Mouse (Mus musculus) fibroblast of lung, adult 2 months (primary cell): ENCODE measurements around the gene Prelp.

ENCODE experiments used
- DNase-seq: peaks from one replicate; pipeline ENCODE4 v3.0.0-alpha.2; 2011; ENCODE audit warnings: low read depth

Gene Prelp

DNA sequence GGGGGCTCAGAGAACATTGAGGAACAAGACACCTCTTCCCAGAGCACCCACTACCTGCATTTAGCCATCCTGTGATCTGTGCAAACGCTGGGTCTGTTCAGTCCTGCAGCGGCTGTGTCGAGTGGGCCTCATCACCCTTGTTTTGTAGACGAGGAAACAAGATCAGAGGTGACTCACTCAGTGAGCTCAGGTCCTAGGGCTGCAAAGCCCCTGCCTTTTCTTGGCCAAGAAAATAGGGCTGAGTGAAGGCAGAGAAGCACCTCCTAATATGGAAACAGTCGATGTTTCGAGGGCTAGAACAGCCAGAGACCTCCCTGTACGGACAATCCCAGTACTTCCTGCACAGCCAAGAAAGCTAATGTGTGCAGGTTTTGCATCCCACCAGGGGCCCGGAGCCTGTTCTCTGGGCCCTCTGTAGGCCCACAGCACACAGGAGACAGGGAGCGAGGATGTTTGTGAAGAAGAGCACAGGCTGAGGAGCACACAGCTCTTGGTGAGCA is 22.1 kb downstream of the Prelp start:
- no peak for DNase-seq

DNA sequence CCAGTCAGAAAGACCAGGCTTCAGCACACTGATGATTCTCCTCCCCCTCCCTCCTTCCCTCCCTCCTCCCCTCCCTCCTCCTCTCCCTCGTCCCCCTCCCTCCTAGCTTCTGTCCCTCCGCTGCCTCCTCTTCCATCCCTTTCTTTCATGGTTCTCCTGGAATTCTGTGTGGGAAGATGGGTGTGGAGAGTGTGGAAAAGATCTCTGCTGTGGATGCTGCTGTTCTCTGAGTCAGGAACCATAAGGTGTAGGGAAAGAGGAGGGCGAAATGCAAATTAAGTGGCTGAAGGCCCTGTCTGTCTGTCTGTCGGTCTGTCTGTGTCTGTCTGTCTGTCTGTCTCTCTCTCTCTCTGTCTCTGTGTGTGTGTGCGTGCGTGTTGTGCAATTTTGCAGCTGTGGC is 23.9 kb downstream of the Prelp start:
- no peak for DNase-seq

DNA sequence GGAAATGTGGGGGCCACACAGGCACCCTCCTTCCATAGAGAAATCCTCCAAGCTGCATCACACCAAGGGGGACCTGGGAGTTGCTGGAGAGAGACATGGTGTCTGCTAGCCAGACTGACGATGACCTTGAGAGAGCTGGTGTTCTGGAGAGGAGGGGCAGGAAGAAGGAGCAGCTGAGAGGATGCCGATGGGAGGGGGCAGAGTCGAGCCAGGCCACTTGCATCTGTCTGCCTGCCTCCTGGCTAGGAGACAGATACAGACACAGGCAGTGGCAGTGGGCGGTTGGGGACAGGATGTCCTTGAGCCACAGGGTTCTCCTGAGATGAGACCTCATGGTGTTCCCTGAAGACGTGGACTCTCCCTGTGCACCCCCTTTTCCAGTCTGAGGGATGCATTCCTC is 29.7 kb downstream of the Prelp start:
- no peak for DNase-seq

DNA sequence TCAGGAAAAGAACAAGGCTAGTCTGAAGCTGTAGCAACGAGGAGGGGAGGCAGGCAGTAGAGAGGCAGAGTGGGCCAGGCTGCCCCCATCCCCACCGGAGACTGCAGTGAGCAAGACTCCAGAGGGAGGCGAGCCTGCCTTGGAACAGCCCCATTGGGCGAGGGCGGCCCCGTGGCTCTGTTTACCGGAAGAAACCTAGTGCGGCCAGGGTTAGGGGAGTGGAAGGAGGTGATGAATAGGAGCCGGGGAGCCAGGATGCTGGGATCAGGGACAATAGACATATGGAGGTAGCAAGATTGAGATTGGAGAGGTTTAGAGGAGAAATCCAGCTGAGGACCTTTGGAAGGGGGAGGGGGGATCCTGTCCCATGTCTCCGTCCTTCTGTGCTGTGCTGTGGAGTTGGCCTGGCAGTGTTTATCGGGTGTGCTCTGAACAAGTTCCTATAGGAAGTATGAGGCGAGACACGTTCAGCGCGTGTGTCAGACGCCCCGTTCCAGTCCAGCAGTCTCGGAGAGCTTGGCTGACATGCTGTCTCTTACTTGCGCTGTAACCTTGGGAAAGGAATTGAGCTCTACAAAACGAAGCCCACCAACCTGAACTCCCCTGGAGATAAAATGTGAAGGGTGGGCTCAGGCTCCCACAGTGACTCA is 31.1 kb downstream of the Prelp start:
- no peak for DNase-seq

DNA sequence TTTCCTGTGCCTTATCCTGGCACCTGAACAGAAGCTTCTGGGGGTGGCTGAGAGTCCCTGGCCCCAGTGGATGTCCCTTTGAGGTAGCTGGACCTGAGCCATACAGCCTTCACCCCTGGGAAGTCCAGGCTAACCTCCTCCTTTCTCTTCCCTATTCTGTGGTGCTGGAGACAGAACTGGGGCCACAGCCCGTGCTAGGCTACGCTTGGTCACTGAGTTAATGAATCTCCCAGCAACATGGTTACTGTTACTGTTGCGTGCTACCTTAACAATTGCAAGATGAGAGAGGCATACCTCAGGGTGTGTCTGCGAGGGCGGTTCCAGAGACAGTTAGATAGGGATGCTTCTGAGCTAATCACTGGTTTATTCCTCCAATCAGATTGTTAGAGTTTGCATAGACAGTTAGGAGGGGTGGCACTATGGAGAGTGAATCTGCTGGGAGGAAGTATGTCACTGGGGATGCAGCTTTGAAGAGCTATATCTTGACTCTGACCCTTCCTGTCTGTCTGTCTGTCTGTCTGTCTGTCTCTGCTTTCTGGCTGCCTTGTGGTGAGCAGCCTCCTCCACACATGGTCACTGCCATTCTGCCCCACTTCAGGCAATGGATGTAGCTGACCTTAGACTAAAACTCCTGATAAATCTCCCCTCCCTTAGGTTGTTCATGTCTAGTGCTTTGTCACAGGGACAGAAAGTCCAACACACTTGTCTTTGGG is 33.5 kb downstream of the Prelp start:
- no peak for DNase-seq

DNA sequence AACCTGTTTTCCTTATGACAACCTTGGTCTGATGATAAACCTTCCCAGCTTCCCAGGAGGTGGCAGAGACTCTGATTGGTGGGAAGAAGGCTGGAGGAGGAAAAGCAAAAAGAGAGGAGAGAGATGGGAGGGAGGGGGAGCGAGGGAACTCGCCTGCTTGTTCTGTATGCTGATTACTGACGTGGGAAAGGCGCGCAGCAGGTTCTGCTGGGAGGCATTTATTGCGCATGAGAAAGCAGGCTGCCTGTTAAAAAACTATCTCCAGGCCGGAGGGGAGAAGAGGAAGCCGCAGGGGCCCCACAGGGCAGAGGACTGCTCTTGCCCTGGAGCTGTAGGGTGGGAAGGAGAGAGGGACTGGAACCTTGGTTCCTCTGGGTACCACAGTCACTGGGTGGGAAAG is 34.2 kb downstream of the Prelp start:
- DNase-seq = no peak

DNA sequence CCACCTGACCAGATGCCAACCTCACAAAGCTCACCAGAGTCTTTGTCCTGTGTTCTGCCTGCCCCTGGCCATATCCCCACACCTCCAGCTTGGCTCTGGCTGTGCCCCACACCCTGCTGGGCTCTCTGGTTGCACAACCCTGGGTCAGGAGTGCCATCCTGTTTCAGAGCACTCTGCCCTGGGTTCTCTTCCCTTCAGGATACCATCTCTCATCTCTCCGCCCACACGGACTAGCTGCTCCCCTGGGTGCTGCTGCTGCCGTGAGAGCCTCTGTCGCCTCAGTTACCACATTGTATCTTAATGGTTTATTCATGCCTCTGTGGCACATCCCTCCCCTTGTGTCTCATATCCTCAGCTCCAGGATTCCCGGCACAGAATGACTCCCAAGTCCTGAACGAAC is 34.8 kb downstream of the Prelp start:
- DNase-seq = no peak

DNA sequence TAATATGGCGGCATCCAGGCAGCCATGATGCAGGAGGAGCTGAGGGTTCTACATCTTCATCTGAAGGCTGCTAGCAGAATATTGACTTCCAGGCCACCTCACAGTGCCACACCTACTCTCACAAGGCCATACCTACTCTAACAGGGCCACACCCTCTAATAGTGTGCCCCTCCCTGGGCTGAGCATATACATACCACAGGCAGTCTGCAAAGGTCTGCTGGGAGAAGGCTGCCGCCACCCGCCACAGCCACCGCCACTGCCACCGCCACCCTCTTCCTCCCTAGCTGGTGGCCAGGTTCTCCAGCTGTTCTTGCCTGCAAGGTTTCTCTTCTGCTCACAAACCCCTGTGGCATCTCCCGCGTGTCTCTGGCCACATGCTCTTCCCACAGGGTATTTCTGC is 35.4 kb downstream of the Prelp start:
- no peak for DNase-seq

DNA sequence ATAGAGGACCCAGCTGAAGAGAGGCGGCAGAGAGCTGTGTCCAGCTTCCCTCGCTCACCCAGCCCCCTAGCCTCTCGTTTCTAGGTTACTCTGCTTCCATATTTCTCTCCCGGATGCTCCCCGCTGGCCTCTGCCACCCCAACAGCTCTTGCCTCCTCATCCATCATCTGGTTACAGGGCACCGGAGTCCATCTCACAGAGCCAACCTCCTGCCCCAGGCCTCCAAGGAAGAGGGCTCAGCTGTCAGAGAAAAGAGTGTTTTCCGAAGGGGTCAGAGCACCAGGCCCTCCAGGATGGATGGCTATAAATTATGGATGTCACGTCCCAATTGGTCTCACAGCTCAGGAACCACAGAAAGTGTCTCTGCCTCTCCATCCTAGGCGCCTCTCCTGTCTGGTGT is 36.5 kb downstream of the Prelp start:
- no peak for DNase-seq

DNA sequence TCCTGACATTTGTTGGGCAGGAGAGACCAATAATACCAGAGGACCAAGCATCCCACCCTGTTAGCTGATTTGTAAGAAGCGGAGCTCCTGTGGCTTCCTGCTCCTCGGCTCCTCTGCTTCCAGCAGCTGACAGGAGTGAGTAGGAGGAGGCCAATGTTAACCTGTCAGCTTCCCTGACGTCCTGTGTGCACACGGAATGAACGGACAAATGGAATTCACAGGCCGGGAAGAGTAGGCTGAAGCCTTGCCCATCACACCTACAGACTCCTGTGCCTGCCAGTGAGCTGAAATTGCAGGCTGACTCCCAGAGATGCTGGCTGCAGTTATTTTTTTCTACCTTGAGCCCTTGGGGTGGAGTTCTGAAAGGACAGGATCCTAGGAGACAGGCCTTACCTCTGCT is 37.1 kb downstream of the Prelp start:
- DNase-seq = no peak

DNA sequence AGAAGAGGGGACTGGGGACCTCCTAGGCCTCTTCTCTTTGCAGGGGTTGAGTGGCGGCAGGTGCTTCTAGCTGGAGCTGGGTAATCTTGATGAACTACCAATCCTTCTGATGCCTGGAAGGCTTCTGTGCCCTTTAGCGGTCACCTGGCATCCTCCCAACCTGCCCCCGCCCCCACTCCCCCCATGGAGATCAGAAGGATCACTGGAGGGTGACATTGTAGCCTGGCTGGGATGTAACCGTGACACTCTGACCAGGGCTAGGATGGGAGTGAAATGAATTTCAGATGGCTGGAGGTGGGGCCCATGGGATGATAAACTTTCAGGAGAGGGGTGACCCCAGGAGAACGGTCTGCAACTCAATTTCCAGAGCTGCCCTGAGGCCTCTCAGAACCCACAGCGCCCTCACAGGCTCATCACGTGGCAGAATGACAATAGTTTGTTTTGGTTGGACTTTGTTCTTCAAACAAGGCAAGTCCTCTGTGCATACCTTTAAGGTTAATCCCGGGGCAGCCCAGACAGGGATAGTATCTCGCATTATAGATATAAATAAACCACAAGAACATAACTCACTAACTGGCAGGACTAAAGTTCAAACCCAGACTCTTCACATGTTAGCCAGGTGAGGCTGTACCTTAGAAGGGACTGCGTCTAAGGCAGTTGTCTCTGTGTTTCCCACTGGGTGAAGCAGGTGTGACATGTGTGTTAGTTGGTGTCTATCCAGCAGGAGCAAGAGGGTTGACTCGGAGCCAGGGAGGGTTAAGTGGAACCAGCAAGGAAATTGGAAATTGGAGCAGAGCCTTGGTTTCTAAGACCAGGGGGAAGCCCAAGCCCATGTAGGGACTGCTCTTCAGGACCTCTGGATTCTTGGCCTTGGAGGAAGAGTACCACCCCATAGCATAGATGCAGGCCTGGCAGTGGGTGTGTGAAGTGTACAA is 38.7 kb downstream of the Prelp start:
- DNase-seq = no peak

DNA sequence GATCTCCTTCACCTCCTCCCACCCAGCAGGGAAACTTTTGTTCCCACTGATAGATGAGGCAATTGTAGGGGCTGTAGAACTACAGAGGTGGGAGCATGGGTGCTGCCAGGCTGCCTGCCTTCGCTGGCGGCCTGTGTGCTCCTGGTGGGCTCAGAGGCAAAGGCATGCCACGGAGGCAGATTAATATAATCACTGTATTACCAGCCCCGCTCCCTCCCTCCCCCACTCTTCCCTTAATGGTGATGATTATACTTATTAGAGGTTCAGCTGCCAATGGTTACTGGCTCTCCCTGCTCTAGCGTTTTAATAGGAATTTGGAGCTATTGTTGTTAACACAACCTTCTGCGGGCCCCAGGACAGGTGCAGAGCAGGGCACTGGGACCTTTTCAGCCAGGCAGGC is 39.4 kb downstream of the Prelp start:
- DNase-seq = no peak

DNA sequence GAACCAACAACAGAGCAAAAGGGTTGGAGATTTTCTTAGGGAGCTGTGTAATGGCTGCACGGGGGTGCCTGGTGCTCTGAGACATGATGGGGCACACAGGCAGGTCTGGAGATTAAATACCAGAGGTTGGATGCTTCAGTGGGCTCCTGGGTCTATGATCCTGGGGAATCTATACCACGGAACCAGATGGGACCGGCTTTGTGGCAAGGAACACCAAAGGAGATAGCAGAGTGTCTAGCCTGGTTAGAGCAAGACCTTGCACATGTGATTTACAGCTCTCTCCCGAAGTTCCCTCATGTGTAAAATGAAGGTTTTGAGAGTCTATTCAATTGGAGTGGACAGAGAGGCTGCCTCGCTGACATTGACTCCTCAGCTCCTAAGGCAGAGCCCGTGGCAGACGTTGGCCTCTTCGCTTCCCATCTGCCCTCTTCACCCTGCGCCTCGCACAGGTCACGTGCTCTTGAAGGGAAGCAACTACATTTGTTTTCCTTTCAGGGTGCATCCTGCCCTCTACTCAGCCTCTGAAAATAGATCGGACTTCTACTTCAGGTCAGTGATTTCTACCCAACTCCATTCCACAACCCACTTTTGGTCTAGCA is 42.3 kb downstream of the Prelp start:
- no peak for DNase-seq

DNA sequence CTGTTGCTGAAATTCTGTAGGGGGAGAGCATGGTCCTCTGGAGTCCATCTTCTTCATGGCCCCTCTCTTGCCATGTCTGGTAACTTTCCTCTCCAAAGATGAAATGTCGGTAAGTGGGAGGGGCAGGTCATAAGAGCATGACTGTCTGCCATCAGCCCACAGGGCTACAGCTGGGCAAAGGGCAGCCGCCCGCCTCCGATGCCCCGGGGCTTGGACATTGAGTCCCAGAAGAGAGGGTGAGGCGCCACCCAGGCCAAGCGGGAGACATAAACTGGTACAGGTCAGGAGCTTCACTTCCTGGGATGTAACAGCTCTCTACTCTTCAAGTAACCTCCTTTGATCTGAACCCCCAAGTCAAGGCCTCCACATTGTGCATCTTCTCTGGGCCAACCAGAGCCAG is 44.3 kb downstream of the Prelp start:
- DNase-seq = no peak

DNA sequence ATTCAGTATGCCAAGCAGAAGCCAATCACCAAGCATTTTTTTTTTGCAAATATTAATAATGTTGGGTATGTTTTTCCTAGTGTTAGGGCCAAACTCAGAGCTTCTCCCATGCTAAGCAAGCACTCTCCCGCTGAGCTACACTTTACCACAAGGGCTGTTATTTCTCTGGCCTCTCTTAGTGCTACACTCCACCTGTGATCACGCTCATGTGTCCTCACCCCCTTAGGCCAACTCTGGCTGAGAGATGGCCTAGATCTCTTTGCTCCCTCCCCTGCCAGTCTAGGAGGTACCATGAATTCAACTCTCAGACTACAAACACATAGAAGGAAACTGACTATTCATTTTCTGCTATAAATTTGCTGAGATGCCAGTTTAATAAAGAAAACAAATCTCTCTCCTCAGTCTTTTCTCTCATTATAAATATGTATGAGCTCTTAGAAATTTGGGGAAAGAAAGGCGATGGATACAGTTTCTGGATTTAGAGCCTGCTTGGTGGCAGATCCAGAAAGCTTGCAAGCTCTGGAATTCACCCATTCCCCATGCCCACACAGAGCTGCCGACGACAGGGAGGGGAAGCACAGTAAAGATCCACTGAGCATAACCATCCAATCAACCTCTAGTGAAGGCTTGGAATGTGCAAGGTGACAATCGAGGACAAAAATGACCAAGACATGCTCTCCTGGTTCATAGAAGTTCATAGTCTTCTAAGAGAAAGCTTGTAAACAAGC is 48.0 kb downstream of the Prelp start:
- no peak for DNase-seq

DNA sequence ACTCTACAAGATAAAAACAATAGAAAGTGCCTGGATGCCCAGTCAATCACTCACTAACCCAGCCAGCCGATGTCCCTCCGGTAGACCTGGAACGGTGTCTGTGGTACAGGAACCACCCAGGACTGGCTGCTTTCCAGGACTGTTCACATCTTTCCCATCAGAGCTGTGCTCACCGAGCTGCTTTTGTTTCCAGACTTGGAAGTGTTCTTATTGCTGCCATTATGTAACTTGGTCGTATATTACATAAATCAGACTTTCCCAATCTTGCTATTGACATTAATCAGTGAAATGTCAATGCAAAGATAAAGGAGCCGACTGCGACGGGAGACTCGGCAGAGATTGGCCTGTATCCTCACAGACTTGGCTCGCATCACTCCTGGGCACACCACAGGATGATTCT is 50.0 kb downstream of the Prelp start:
- no peak for DNase-seq

DNA sequence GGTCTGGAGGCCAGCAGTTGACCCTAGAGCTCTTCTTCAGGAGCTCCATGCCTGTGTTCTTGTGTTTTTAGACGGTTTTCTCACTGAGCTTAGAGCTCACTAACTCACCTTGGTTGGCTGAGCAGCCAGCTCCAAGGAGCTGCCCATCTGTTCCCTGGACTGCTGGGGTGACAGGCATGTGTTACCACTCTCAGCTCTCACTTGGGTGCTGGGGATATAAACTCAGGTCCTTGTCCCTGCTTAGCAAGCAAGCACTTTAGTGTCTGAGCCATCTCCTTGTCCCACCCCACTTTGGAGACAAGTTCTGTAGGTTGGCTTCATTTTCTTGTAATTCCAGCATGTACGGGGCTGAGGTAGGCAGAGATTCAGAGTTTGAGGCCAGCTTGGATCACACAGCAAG is 52.0 kb downstream of the Prelp start:
- DNase-seq = no peak

DNA sequence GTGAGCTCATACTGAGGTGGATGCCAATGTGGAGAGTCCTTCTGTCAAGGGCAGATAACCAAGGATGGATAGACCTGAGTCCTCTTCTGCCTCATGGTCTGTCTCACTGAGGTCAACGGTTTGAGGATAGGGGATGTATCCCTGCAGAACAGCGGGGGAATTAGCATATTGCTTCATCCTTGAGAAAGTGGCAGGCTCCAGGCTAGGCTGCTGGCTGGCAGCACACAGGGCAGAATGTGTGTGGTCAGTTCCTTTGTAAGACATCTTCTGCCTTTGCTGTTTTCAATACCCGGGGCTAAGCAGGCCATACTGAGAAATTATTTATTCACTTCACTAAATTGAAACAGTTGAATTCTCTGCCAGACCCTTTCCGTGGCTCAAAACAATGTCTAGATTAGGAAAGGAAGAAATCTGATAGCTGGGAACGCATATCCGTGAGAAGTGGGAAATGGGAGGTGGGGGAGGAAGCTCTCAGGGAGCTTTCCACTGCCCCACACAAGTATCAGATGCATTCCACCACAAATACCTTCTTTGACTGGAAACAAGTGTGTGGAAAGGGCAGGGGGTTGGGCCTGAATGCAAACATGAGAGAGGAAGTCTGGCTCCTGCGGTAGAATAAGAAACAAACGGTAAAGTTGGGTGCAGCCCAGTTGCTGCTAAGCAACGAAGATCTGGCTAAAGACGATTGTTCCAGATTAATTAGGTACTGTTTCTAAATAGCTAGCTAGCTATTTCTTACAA is 57.8 kb downstream of the Prelp start:
- DNase-seq = no peak

DNA sequence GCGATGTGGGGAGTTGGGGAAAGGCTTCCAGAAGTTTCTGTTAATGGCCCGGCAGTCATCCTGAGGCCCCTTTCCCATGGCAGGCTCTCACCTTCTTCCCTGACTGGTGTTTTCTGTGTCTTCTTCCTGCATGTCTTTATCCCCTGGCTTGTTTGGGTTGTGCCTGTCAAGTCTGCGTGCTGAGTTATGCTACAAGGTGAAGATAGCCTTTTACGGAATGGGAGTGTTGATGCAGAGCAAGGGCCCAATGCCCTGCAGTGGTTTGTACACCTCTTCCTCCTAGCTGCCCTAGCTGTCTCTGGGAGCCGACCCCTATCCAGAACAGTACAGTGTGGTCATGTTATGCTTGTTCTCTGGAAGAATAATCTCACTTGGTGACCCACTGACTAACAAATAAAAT is 60.2 kb downstream of the Prelp start:
- no peak for DNase-seq
